Mouse (Mus musculus) limb, embryonic 14.5 days (tissue): ENCODE data around the gene Chad. TPM values are rescaled to one million over a fixed set of nuclear protein-coding genes. Genes with fewer than 3 reads are reported as not detected.

Experiments used
- ATAC-seq: fragments of 200-750 bp; cut with Nextera tagmentation; 2 replicates; pipeline ENCODE4 v1.8.0; 2017; ENCODE audit warnings: low read depth, moderate number of reproducible peaks, moderate TSS enrichment; ENCODE audit not compliant: low FRiP score
- DNase-seq: peaks from one replicate; pipeline ENCODE4 v3.0.0-alpha.2; 2015; ENCODE audit warnings: low spot score
- H3K27ac ChIP-seq: fragments of 300-500 bp; sonication (generic); replicated peaks from 2 replicates; pipeline ENCODE4 v1.5.1; 2014; ENCODE audit warnings: low read depth, mild to moderate bottlenecking, low read length, moderate library complexity, mixed read lengths
- H3K27me3 ChIP-seq: fragments of 300-500 bp; sonication (generic); 2 replicates; pipeline ENCODE4 v1.6.1; 2014; ENCODE audit warnings: low read length, mixed read lengths; ENCODE audit not compliant: control insufficient read depth, insufficient read depth
- H3K36me3 ChIP-seq: fragments of 300-500 bp; sonication (generic); 2 replicates; pipeline ENCODE4 v1.6.1; 2014; ENCODE audit warnings: mild to moderate bottlenecking, low read length, moderate library complexity, mixed read lengths; ENCODE audit not compliant: control insufficient read depth, insufficient read depth
- H3K4me1 ChIP-seq: fragments of 300-500 bp; sonication (generic); 2 replicates; pipeline ENCODE4 v1.6.1; 2014; ENCODE audit warnings: antibody characterized with exemption, low read length, mixed read lengths; ENCODE audit not compliant: control insufficient read depth, insufficient read depth
- H3K4me2 ChIP-seq: fragments of 300-500 bp; sonication (generic); replicated peaks from 2 replicates; pipeline ENCODE4 v1.6.1; 2014; ENCODE audit warnings: low read depth, mild to moderate bottlenecking, low read length, moderate library complexity; ENCODE audit not compliant: severe bottlenecking
- H3K4me3 ChIP-seq: fragments of 300-500 bp; sonication (generic); replicated peaks from 2 replicates; pipeline ENCODE4 v1.5.1; 2014; ENCODE audit warnings: low read length
- H3K9ac ChIP-seq: fragments of 300-500 bp; sonication (generic); 2 replicates; pipeline ENCODE4 v1.6.1; 2014; ENCODE audit warnings: mild to moderate bottlenecking, low read depth, low read length, moderate library complexity; ENCODE audit not compliant: severe bottlenecking
- H3K9me3 ChIP-seq: fragments of 300-500 bp; sonication (generic); 2 replicates; pipeline ENCODE4 v1.6.1; 2016; ENCODE audit warnings: low read length; ENCODE audit not compliant: control insufficient read depth
- POLR2A ChIP-seq: fragments of 200-500 bp; IDR thresholded peaks from 2 replicates; pipeline ENCODE4 v1.8.0; 2012; ENCODE audit warnings: inconsistent platforms, mild to moderate bottlenecking, moderate library complexity, borderline replicate concordance; ENCODE audit not compliant: insufficient read depth, insufficient read length; ENCODE audit errors: extremely low read depth
- WGBS: fragments of 180-500 bp; shearing (Covaris S2); extraction: QIAGEN DNeasy Blood & Tissue Kit; methylation state at CpG from one replicate; pipeline ENCODE4 v1.1.7; 2014; 5-methylcytosine and 5-hydroxymethylcytosine counted together
- polyA plus RNA-seq, 2 experiments: library from polyadenylated mRNA; depleted of rRNA in 1 of 2; stranded (reverse) in 1 of 2; unstranded in 1 of 2; fragments of >200 nt; fragmentation: Nextera tagmentation in 1 of 2; extraction: Ambion mirVana in 1 of 2; gene quantifications; 2 replicates each; pipeline versions ENCODE4 v1.2.1 to v1.2.3; 2012 to 2014

The Chad gene
- polyA plus RNA-seq, 2 experiments = 18.2 to 29.5 TPM

DNA sequence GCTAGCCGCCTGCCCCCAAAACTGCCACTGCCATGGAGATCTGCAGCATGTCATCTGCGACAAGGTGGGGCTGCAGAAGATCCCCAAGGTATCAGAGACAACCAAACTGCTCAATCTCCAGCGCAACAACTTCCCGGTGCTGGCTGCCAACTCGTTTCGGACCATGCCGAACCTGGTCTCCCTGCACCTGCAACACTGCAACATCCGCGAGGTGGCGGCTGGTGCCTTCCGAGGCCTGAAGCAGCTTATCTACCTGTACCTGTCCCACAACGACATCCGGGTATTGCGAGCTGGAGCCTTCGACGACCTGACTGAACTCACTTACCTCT lies 268 bp downstream of the Chad start:
- H3K27me3 ChIP-seq = peaks cover 15% of the 10 kb centered on the region; the same call in 1 of the 2 replicates
- no peaks in the 10 kb centered on the region for H3K9me3 ChIP-seq
- no peak for ATAC-seq
- peak overlapping the region; percentile 47 for H3K4me2 ChIP-seq
- 0 out of 2 replicates have a peak overlapping the region, but pooled peaks have one; percentile 50 for H3K27ac ChIP-seq
- peaks cover 19% of the 10 kb centered on the region; the same call in 1 of the 2 replicates for H3K36me3 ChIP-seq
- peaks cover 13% of the 10 kb centered on the region; the same call in 1 of the 2 replicates for H3K4me1 ChIP-seq
- TF ChIP-seq POLR2A = no peak
- peak overlapping the region; percentile 29 for H3K4me3 ChIP-seq
- WGBS = 11% methylated on average over 16 of the region's 16 CpGs
- DNase-seq = no peak
- peak overlapping the region; percentile 38; the same call in 1 of the 2 replicates for H3K9ac ChIP-seq

DNA sequence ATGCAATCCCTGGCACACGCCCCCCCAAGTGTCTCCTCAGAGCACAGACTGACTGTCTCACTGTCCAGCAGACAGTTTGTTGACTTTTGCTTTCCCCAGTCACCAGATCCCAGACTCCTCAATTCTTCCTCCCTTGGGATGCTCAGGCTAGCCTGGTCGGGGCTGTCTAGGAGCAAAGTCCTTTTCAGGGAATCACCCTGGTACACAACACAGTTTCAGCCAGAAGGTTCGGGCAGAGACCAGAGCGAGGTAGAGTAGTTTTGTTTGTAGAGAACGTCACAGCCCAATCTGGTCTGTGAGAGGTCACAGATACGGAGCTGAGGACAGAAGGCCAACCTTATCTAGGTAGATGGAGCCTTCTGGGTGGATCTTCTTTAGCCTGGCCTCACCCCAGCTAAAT lies 1.7 kb downstream of the Chad start:
- Histone ChIP-seq H3K27ac (no peak overlapping the region; the same call in 1 of the 2 replicates), H3K27me3 (peaks cover 15% of the 10 kb centered on the region; the same call in 1 of the 2 replicates), H3K9me3 (no peaks in the 10 kb centered on the region), H3K9ac (peak overlapping the region; percentile 36; the same call in 1 of the 2 replicates), H3K4me2 (peak overlapping the region; percentile 47), H3K4me1 (peaks cover 13% of the 10 kb centered on the region; the same call in 1 of the 2 replicates), H3K4me3 (peak overlapping the region; percentile 29), H3K36me3 (peaks cover 26% of the 10 kb centered on the region; the same call in 1 of the 2 replicates)
- DNase-seq (no peak), ATAC-seq (no peak)
- TF ChIP-seq POLR2A = no peak
- 83% methylated on average over 6 of the region's 6 CpGs for WGBS

DNA sequence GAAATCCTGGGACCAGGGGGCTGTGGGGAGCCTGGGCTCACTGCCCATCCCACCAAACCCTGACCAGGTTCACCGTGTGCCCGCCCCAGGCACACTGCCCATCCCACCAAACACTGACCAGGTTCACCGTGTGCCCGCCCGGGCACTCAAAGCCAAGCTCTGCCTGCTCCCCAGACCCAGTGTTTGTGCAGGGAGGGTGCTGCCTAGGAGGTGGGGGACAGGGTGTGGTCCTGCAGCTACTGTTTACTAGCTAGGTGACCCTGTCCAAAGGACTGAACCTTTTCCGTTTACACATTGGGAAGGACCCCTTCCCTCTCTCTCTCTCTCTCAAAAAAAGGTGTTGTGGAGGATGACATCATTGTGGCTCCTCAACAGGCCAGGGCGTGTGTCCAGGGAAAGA lies 2.5 kb downstream of the Chad start:
- H3K4me3 ChIP-seq = no peak overlapping the region
- no peak for ATAC-seq
- H3K9me3 ChIP-seq = no peaks in the 10 kb centered on the region
- 89% methylated on average over 7 of the region's 7 CpGs for WGBS
- peaks cover 15% of the 10 kb centered on the region; the same call in 1 of the 2 replicates for H3K27me3 ChIP-seq
- H3K36me3 ChIP-seq = peaks cover 26% of the 10 kb centered on the region; the same call in 1 of the 2 replicates
- no peak for DNase-seq
- no peak overlapping the region for H3K9ac ChIP-seq
- no peak overlapping the region for H3K4me2 ChIP-seq
- H3K27ac ChIP-seq = no peak overlapping the region
- TF ChIP-seq POLR2A = no peak
- H3K4me1 ChIP-seq = peaks cover 13% of the 10 kb centered on the region; the same call in 1 of the 2 replicates

DNA sequence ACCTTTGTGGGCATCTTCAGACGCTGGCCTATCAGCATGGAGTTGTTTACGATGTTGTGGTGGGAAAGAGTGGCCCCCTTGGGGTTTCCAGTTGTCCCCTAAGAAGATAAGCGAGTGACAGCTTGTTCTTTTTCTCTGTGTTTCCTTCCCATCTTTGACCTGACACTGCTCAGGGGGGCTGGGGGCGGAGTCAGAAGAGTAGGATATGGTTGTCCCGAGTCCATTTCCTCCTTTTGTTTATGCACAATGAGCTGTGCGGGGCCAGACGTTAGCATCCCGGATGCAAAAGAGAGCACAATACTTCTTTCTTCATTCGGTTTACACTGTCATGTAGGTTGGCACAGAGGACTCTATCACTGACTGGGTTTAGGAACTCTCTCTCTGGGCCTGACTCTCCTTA lies 5.8 kb downstream of the Chad start:
- Histone ChIP-seq H3K36me3 (peaks cover 26% of the 10 kb centered on the region; the same call in 1 of the 2 replicates), H3K4me2 (no peak overlapping the region), H3K9me3 (no peaks in the 10 kb centered on the region), H3K27me3 (0 out of 2 replicates have a peak, but pooled peaks cover under 1% of the 10 kb centered on the region), H3K9ac (no peak overlapping the region), H3K4me1 (no peaks in the 10 kb centered on the region), H3K4me3 (no peak overlapping the region), H3K27ac (no peak overlapping the region)
- WGBS = 66% methylated on average over 9 of the region's 9 CpGs
- no peak for TF ChIP-seq POLR2A
- no peak for DNase-seq
- ATAC-seq = no peak

DNA sequence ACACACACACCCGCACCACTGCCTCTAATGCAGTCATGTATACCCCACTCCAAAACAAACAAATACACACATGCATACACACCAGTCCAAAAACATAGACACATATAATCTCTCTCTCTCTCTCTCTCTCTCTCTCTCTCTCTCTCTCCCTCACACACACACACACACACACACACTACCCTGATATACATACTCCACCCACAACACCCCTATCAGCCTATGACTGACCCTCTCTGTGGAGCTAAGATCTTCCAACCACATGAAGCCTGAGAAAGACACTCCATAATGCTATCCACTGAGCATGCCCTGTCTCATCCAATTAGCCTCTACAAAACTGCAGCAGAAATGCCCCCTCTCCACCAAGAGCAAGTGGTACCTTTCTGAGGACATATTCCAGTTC lies 7.0 kb downstream of the Chad start:
- Histone ChIP-seq H3K4me3 (no peak overlapping the region), H3K27me3 (no peaks in the 10 kb centered on the region), H3K9ac (no peak overlapping the region), H3K36me3 (peaks cover 26% of the 10 kb centered on the region; the same call in 1 of the 2 replicates), H3K27ac (no peak overlapping the region), H3K4me1 (no peaks in the 10 kb centered on the region), H3K9me3 (no peaks in the 10 kb centered on the region), H3K4me2 (no peak overlapping the region)
- no peak for TF ChIP-seq POLR2A
- WGBS = 100% methylated on average over 1 of the region's 1 CpGs
- DNase-seq = no peak
- no peak for ATAC-seq
